Mouse (Mus musculus) lung, adult 2 months (tissue): ENCODE data around the gene Ankrd44. TPM values are rescaled to one million over a fixed set of nuclear protein-coding genes. Genes with fewer than 3 reads are reported as not detected.

Experiments
- DNase-seq: peaks from one replicate; pipeline ENCODE4 v3.0.0; 2022
- H3K4me1 ChIP-seq: fragments of 200-500 bp; 2 replicates; pipeline ENCODE4 v1.6.1; 2011; ENCODE audit warnings: low read length; ENCODE audit not compliant: control insufficient read depth, insufficient read depth
- H3K4me3 ChIP-seq: fragments of 200-500 bp; replicated peaks from 2 replicates; pipeline ENCODE3; 2011; ENCODE audit warnings: low read depth, mild to moderate bottlenecking, control low read depth, low read length; ENCODE audit errors: extremely low read depth
- CTCF ChIP-seq: fragments of 200-500 bp; IDR thresholded peaks from 2 replicates; pipeline ENCODE4 v1.5.1; 2011; ENCODE audit warnings: mild to moderate bottlenecking, low read length, control low read depth; ENCODE audit not compliant: insufficient read depth
- POLR2A ChIP-seq: fragments of 200-500 bp; IDR thresholded peaks from 2 replicates; pipeline ENCODE4 v1.6.1; 2011; ENCODE audit warnings: low read depth, mild to moderate bottlenecking, control low read depth, low read length, borderline replicate concordance; ENCODE audit errors: extremely low read depth
- WGBS: fragments of 180-500 bp; shearing (Covaris S2); methylation state at CpG from one replicate; pipeline ENCODE4 v1.1.7; 2018; 5-methylcytosine and 5-hydroxymethylcytosine counted together
- polyA plus RNA-seq: library from polyadenylated mRNA; depleted of rRNA; stranded (reverse); fragments of >200 nt; gene quantifications from 2 replicates; pipeline ENCODE4 v1.2.3, GENCODE M21; 2012

The Ankrd44 gene
- polyA plus RNA-seq, 1 experiment = 67.3 TPM

DNA sequence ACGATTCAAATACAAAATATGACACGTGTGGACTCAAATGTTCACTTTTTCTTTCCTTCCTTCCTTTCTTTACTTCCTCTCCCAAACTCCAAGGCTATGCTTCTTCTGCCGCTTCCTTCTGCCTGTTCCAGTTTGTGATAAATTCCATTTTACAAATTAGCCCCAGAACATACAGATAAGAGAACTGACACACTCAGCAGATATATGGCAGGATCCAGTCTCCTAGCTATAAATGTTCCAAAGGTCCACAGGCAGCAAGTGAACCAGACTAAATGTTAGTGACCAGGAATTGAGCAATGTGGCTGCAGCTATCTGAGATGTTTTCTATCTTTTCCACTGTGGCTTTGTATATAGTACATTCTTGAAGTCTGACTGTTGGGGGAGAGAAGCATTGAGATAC is 168.9 kb downstream of the Ankrd44 start:
- no peaks in the 10 kb centered on the region for H3K4me1 ChIP-seq
- 35% methylated on average over 3 of the region's 3 CpGs for WGBS
- DNase-seq = no peak
- TF ChIP-seq CTCF (no peak), POLR2A (no peak)
- H3K4me3 ChIP-seq = no peak overlapping the region

GRCm38 (mm10) chr1:54755690-54756365 is 170.4 kb downstream of the Ankrd44 start:
- DNase-seq = no peak
- no peak for TF ChIP-seq CTCF
- no peak for TF ChIP-seq POLR2A
- Histone ChIP-seq H3K4me1 (no peaks in the 10 kb centered on the region; the same call in 1 of the 2 replicates), H3K4me3 (no peak overlapping the region)
- 84% methylated on average over 8 of the region's 8 CpGs for WGBS

DNA sequence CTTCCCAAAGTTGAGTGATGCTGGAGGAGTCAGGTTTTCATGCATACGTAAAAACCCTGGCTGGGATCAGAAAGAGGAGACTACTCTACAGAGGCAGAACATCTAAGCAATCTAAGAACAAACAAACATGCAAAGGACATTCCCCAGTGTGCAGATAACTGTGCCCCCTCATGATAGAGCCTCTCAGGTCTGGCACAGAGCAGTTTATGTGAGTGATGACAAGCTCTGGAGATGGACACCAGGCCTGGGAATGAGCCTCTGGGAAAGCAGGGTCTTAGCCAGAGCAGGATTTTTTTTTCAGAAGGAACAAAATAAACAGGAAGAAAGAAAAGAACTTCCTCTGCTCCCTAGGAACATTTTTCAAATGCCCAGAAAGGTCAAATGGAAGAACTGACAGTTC is 176.2 kb downstream of the Ankrd44 start:
- DNase-seq = no peak
- no peak for TF ChIP-seq CTCF
- no peak overlapping the region for H3K4me3 ChIP-seq
- peaks cover 14% of the 10 kb centered on the region for H3K4me1 ChIP-seq
- 37% methylated on average over 1 of the region's 1 CpGs for WGBS

DNA sequence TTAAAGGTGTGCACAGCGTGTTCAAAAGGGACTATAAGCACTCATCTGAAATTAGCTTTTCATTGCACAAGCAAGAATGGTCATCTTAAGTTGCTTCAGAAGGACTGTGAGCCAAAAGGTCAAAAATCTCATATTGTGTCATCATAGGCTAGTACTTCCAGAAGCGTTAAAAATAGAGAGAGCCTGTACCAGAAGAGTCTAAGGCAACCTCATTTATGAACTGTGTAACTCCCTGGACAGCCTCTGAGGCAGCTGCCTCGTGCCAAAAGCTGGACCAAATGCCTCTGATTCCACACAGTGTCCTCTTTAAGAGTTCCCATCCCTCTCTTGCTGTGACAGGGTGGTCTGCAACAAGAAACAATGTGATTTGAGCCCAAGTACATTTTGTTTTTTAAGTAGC is 176.7 kb downstream of the Ankrd44 start:
- Histone ChIP-seq H3K4me1 (peaks cover 14% of the 10 kb centered on the region), H3K4me3 (no peak overlapping the region)
- DNase-seq = no peak
- TF ChIP-seq POLR2A (no peak), CTCF (no peak)
- 36% methylated on average over 3 of the region's 3 CpGs for WGBS

- 9% methylated on average over 8 of the region's 8 CpGs for WGBS
- no peak overlapping the region for H3K4me3 ChIP-seq
- H3K4me1 ChIP-seq = peaks cover 14% of the 10 kb centered on the region
- DNase-seq = no peak
- TF ChIP-seq CTCF = no peak
Measured at GRCm38 (mm10) chr1:54747785-54748420, 178.3 kb downstream of the Ankrd44 start.

- no peak for DNase-seq
- TF ChIP-seq CTCF (no peak), POLR2A (no peak)
- peaks cover 16% of the 10 kb centered on the region for H3K4me1 ChIP-seq
- H3K4me3 ChIP-seq = no peak overlapping the region
Measured at GRCm38 (mm10) chr1:54745666-54746065, 180.5 kb downstream of the Ankrd44 start.

GRCm38 (mm10) chr1:54744171-54744570 is 182.0 kb downstream of the Ankrd44 start:
- peaks cover 11% of the 10 kb centered on the region for H3K4me1 ChIP-seq
- no peak for DNase-seq
- TF ChIP-seq POLR2A (no peak), CTCF (no peak)
- H3K4me3 ChIP-seq = no peak overlapping the region
- 69% methylated on average over 5 of the region's 5 CpGs for WGBS

DNA sequence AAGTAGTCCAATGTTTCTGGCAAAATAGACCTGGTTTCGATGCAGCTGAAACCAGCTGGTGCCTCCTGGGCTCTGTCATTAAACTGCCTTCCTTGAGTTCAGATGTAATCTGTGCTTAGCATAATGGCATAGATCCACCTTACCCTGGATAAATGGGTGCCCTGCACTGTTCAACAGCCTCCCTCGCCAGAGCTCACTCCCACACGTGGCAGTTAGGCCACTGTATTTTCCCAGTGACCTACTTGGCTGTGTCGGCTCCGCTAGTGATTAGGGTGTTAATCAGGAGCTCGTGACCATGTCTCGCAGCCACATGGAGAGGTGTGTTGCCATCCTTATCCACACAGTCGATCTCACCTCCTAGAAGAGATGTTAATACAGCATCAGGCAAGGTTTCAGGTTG is 183.1 kb downstream of the Ankrd44 start:
- no peak for DNase-seq
- Histone ChIP-seq H3K4me3 (no peak overlapping the region), H3K4me1 (peaks cover 7% of the 10 kb centered on the region; the same call in 1 of the 2 replicates)
- TF ChIP-seq POLR2A (no peak), CTCF (no peak)
- 78% methylated on average over 8 of the region's 8 CpGs for WGBS

DNA sequence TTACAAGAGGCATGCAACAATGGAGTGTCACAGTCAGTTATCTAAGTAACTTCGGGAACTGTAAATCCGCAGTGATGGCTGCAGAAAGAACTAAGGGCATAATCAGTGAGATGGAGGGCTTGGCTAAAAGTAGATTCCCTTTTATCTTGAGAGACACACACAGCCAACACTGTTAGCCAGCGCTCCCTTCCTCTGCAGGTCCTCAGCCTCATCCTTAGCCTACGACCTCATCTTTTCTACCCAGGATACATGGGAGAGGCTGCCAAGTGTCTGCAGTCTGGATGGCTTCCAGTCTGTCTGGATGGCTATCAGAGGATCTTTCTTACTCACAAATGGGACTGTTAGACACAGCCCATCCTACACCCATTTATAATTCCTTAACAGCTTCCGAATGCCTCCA is 185.3 kb downstream of the Ankrd44 start:
- Histone ChIP-seq H3K4me1 (peaks cover 7% of the 10 kb centered on the region; the same call in 1 of the 2 replicates), H3K4me3 (no peak overlapping the region)
- WGBS = 41% methylated on average over 5 of the region's 5 CpGs
- no peak for TF ChIP-seq POLR2A
- TF ChIP-seq CTCF = no peak
- peak; percentile 54 for DNase-seq

GRCm38 (mm10) chr1:54737472-54737871 is 188.7 kb downstream of the Ankrd44 start:
- no peak for DNase-seq
- no peak overlapping the region for H3K4me3 ChIP-seq
- TF ChIP-seq CTCF = no peak
- no peak for TF ChIP-seq POLR2A
- WGBS = 91% methylated on average over 3 of the region's 3 CpGs
- H3K4me1 ChIP-seq = peaks cover 7% of the 10 kb centered on the region; the same call in 1 of the 2 replicates
